Mouse (Mus musculus): ENCODE data around the gene Efhd1. TPM values are rescaled to one million over a fixed set of nuclear protein-coding genes. Genes with fewer than 3 reads are reported as not detected.

The Efhd1 gene
- polyA plus RNA-seq, 2 experiments = 2.3 to 2.5 TPM

GRCm38 (mm10) chr1:87227160-87227550 lies 37.0 kb upstream of the Efhd1 start:
- no peaks in the 10 kb centered on the region for H3K9me3 ChIP-seq (ENCODE audit: control insufficient read depth, low read length)
- peaks cover 95% of the 10 kb centered on the region for H3K36me3 ChIP-seq (ENCODE audit: control insufficient read depth, insufficient read depth, low read length)
- no peak overlapping the region for H3K4me3 ChIP-seq (replicated peaks; ENCODE audit: low read length)
- H3K4me1 ChIP-seq (ENCODE audit: control insufficient read depth, insufficient read depth, low read length) = no peaks in the 10 kb centered on the region
- H3K27ac ChIP-seq (replicated peaks; ENCODE audit: low read depth, low read length) = no peak overlapping the region
- ATAC-seq (ENCODE audit: low FRiP score, low read depth) (no peak), DNase-seq (ENCODE audit: low spot score) (no peak)
- TF ChIP-seq POLR2A (IDR thresholded peaks at IDR 0.05; ENCODE audit: borderline replicate concordance, extremely low read depth, insufficient read depth, insufficient read length) = no peak
- H3K27me3 ChIP-seq (ENCODE audit: control insufficient read depth, insufficient read depth, low read length) = no peaks in the 10 kb centered on the region
- 95% methylated on average over 3 of the region's 3 CpGs for WGBS
- no peak overlapping the region for H3K4me2 ChIP-seq (replicated peaks; ENCODE audit: low read depth, low read length, severe bottlenecking)
- no peak overlapping the region for H3K9ac ChIP-seq (ENCODE audit: low read depth, low read length, severe bottlenecking)

GRCm38 (mm10) chr1:87230606-87231005 lies 33.6 kb upstream of the Efhd1 start:
- Histone ChIP-seq H3K36me3 (ENCODE audit: control insufficient read depth, insufficient read depth, low read length) (peaks cover 86% of the 10 kb centered on the region), H3K9ac (ENCODE audit: low read depth, low read length, severe bottlenecking) (no peak overlapping the region), H3K27me3 (ENCODE audit: control insufficient read depth, insufficient read depth, low read length) (no peaks in the 10 kb centered on the region), H3K4me3 (replicated peaks; ENCODE audit: low read length) (no peak overlapping the region), H3K4me1 (ENCODE audit: control insufficient read depth, insufficient read depth, low read length) (no peaks in the 10 kb centered on the region), H3K4me2 (replicated peaks; ENCODE audit: low read depth, low read length, severe bottlenecking) (no peak overlapping the region), H3K9me3 (ENCODE audit: control insufficient read depth, low read length) (no peaks in the 10 kb centered on the region), H3K27ac (replicated peaks; ENCODE audit: low read depth, low read length) (no peak overlapping the region)
- WGBS = 93% methylated on average over 5 of the region's 5 CpGs
- ATAC-seq (ENCODE audit: low FRiP score, low read depth) (no peak), DNase-seq (ENCODE audit: low spot score) (no peak)
- TF ChIP-seq POLR2A (IDR thresholded peaks at IDR 0.05; ENCODE audit: borderline replicate concordance, extremely low read depth, insufficient read depth, insufficient read length) = no peak

- no peak overlapping the region for H3K27ac ChIP-seq (replicated peaks; ENCODE audit: low read depth, low read length)
- H3K27me3 ChIP-seq (ENCODE audit: control insufficient read depth, insufficient read depth, low read length) = no peaks in the 10 kb centered on the region
- no peak for TF ChIP-seq POLR2A (IDR thresholded peaks at IDR 0.05; ENCODE audit: borderline replicate concordance, extremely low read depth, insufficient read depth, insufficient read length)
- no peak for DNase-seq (ENCODE audit: low spot score)
- WGBS = 70% methylated on average over 7 of the region's 7 CpGs
- H3K9ac ChIP-seq (ENCODE audit: low read depth, low read length, severe bottlenecking) = no peak overlapping the region
- H3K9me3 ChIP-seq (ENCODE audit: control insufficient read depth, low read length) = no peaks in the 10 kb centered on the region
- H3K36me3 ChIP-seq (ENCODE audit: control insufficient read depth, insufficient read depth, low read length) = peaks cover 76% of the 10 kb centered on the region
- H3K4me1 ChIP-seq (ENCODE audit: control insufficient read depth, insufficient read depth, low read length) = no peaks in the 10 kb centered on the region
- no peak for ATAC-seq (ENCODE audit: low FRiP score, low read depth)
- H3K4me3 ChIP-seq (replicated peaks; ENCODE audit: low read length) = no peak overlapping the region
- no peak overlapping the region for H3K4me2 ChIP-seq (replicated peaks; ENCODE audit: low read depth, low read length, severe bottlenecking)
Measured at GRCm38 (mm10) chr1:87232197-87232596, 32.0 kb upstream of the Efhd1 start.

- no peaks in the 10 kb centered on the region for H3K9me3 ChIP-seq (ENCODE audit: control insufficient read depth, low read length)
- H3K9ac ChIP-seq (ENCODE audit: low read depth, low read length, severe bottlenecking) = no peak overlapping the region
- H3K4me3 ChIP-seq (replicated peaks; ENCODE audit: low read length) = no peak overlapping the region
- ATAC-seq (ENCODE audit: low FRiP score, low read depth) (no peak), DNase-seq (ENCODE audit: low spot score) (no peak)
- H3K4me2 ChIP-seq (replicated peaks; ENCODE audit: low read depth, low read length, severe bottlenecking) = no peak overlapping the region
- H3K4me1 ChIP-seq (ENCODE audit: control insufficient read depth, insufficient read depth, low read length) = no peaks in the 10 kb centered on the region
- H3K27me3 ChIP-seq (ENCODE audit: control insufficient read depth, insufficient read depth, low read length) = no peaks in the 10 kb centered on the region
- peaks cover 29% of the 10 kb centered on the region for H3K36me3 ChIP-seq (ENCODE audit: control insufficient read depth, insufficient read depth, low read length)
- 72% methylated on average over 8 of the region's 8 CpGs for WGBS
- no peak overlapping the region for H3K27ac ChIP-seq (replicated peaks; ENCODE audit: low read depth, low read length)
- TF ChIP-seq POLR2A (IDR thresholded peaks at IDR 0.05; ENCODE audit: borderline replicate concordance, extremely low read depth, insufficient read depth, insufficient read length) = no peak
Measured at GRCm38 (mm10) chr1:87239056-87239455, 25.1 kb upstream of the Efhd1 start.

GRCm38 (mm10) chr1:87243021-87243420 lies 21.1 kb upstream of the Efhd1 start:
- Histone ChIP-seq H3K4me1 (ENCODE audit: control insufficient read depth, insufficient read depth, low read length) (no peaks in the 10 kb centered on the region), H3K4me2 (replicated peaks; ENCODE audit: low read depth, low read length, severe bottlenecking) (no peak overlapping the region), H3K27ac (replicated peaks; ENCODE audit: low read depth, low read length) (no peak overlapping the region), H3K27me3 (ENCODE audit: control insufficient read depth, insufficient read depth, low read length) (no peaks in the 10 kb centered on the region), H3K9me3 (ENCODE audit: control insufficient read depth, low read length) (no peaks in the 10 kb centered on the region), H3K9ac (ENCODE audit: low read depth, low read length, severe bottlenecking) (no peak overlapping the region), H3K4me3 (replicated peaks; ENCODE audit: low read length) (no peak overlapping the region), H3K36me3 (ENCODE audit: control insufficient read depth, insufficient read depth, low read length) (peaks cover 12% of the 10 kb centered on the region)
- ATAC-seq (ENCODE audit: low FRiP score, low read depth) (no peak), DNase-seq (ENCODE audit: low spot score) (no peak)
- WGBS = 81% methylated on average over 8 of the region's 8 CpGs
- no peak for TF ChIP-seq POLR2A (IDR thresholded peaks at IDR 0.05; ENCODE audit: borderline replicate concordance, extremely low read depth, insufficient read depth, insufficient read length)

- no peak for TF ChIP-seq POLR2A (IDR thresholded peaks at IDR 0.05; ENCODE audit: borderline replicate concordance, extremely low read depth, insufficient read depth, insufficient read length)
- no peaks in the 10 kb centered on the region for H3K4me1 ChIP-seq (ENCODE audit: control insufficient read depth, insufficient read depth, low read length)
- no peak overlapping the region for H3K4me3 ChIP-seq (replicated peaks; ENCODE audit: low read length)
- ATAC-seq (ENCODE audit: low FRiP score, low read depth) = no peak
- H3K27ac ChIP-seq (replicated peaks; ENCODE audit: low read depth, low read length) = no peak overlapping the region
- no peak overlapping the region for H3K9ac ChIP-seq (ENCODE audit: low read depth, low read length, severe bottlenecking)
- H3K27me3 ChIP-seq (ENCODE audit: control insufficient read depth, insufficient read depth, low read length) = no peaks in the 10 kb centered on the region
- no peaks in the 10 kb centered on the region for H3K36me3 ChIP-seq (ENCODE audit: control insufficient read depth, insufficient read depth, low read length)
- no peak for DNase-seq (ENCODE audit: low spot score)
- no peak overlapping the region for H3K4me2 ChIP-seq (replicated peaks; ENCODE audit: low read depth, low read length, severe bottlenecking)
- 41% methylated on average over 1 of the region's 1 CpGs for WGBS
- H3K9me3 ChIP-seq (ENCODE audit: control insufficient read depth, low read length) = no peaks in the 10 kb centered on the region
Measured at GRCm38 (mm10) chr1:87245430-87245829, 18.7 kb upstream of the Efhd1 start.
